Mouse (Mus musculus) cerebellum, adult 18-20 months (tissue): ENCODE data around the gene Slc26a9.

Experiments
- DNase-seq, 2 experiments: peaks; one replicate each; pipeline ENCODE4 v3.0.0; 2021

Gene Slc26a9

GRCm38 (mm10) chr1:131737269-131737668, 6.6 kb upstream of the Slc26a9 start:
- peak; percentile 81 to 82 for DNase-seq

GRCm38 (mm10) chr1:131738760-131739159, 5.1 kb upstream of the Slc26a9 start:
- DNase-seq = no peak

- no peak for DNase-seq
Observed at GRCm38 (mm10) chr1:131739481-131740160, 4.2 kb upstream of the Slc26a9 start.

- no peak for DNase-seq
Observed at GRCm38 (mm10) chr1:131745391-131745790, 1.6 kb downstream of the Slc26a9 start.

GRCm38 (mm10) chr1:131747761-131748160, 3.9 kb downstream of the Slc26a9 start:
- DNase-seq = no peak

- no peak for DNase-seq
Observed at GRCm38 (mm10) chr1:131748636-131749035, 4.8 kb downstream of the Slc26a9 start.

- DNase-seq = no peak
Observed at GRCm38 (mm10) chr1:131749706-131750545, 6.1 kb downstream of the Slc26a9 start.

GRCm38 (mm10) chr1:131751181-131751890, 7.5 kb downstream of the Slc26a9 start:
- no peak for DNase-seq

GRCm38 (mm10) chr1:131751891-131752311, 8.1 kb downstream of the Slc26a9 start:
- peak; percentile 61 to 73 for DNase-seq

- DNase-seq = no peak
Observed at GRCm38 (mm10) chr1:131754212-131754829, 10.5 kb downstream of the Slc26a9 start.

GRCm38 (mm10) chr1:131754916-131755315, 11.1 kb downstream of the Slc26a9 start:
- no peak for DNase-seq

- DNase-seq = no peak
Observed at GRCm38 (mm10) chr1:131757211-131757610, 13.4 kb downstream of the Slc26a9 start.

GRCm38 (mm10) chr1:131758796-131759195, 15.0 kb downstream of the Slc26a9 start:
- DNase-seq = no peak

- no peak for DNase-seq
Observed at GRCm38 (mm10) chr1:131759667-131760427, 16.0 kb downstream of the Slc26a9 start.

GRCm38 (mm10) chr1:131760428-131760820, 16.6 kb downstream of the Slc26a9 start:
- DNase-seq = no peak

GRCm38 (mm10) chr1:131761079-131761831, 17.4 kb downstream of the Slc26a9 start:
- DNase-seq = no peak

GRCm38 (mm10) chr1:131763683-131764082, 19.9 kb downstream of the Slc26a9 start:
- no peak for DNase-seq

- DNase-seq = no peak
Observed at GRCm38 (mm10) chr1:131764581-131765338, 20.9 kb downstream of the Slc26a9 start.

GRCm38 (mm10) chr1:131765357-131766001, 21.7 kb downstream of the Slc26a9 start:
- DNase-seq = peak; percentile 74 to 85

- DNase-seq = no peak
Observed at GRCm38 (mm10) chr1:131769296-131769695, 25.5 kb downstream of the Slc26a9 start.
